Mouse (Mus musculus) left cerebral cortex, postnatal 10 days (tissue): Measurements from ENCODE around the gene Gapvd1. TPM values are rescaled to one million over a fixed set of nuclear protein-coding genes. Genes with fewer than 3 reads are reported as not detected.
A peak's percentile ranks its signal among the peaks of the same experiment; 100 is the strongest.
"Not testable (repeated sequence)": the region's sequence is repeated elsewhere in the genome, so short reads cannot be mapped to it uniquely, and the experiment has no call there.

Experiments used
- DNase-seq, 2 experiments: peaks; one replicate each; pipeline ENCODE4 v3.0.0; 2021 to 2022; ENCODE audit warnings: low spot score in 2 of 2, mixed read lengths in 1 of 2; ENCODE audit errors: extremely low spot score in 1 of 2
- intact Hi-C: fragments of 180-260 bp; cut with DNase I; formaldehyde crosslinking; loops from one replicate; pipeline ENCODE4 v1.15.1; 2025
- total RNA-seq, 2 experiments: library from RNA; stranded (reverse); gene quantifications; 2 replicates each; pipeline ENCODE4 v1.2.3; 2021

Gapvd1 gene
- total RNA-seq, 2 experiments from 2014 or later, result 109 to 115 TPM

DNA sequence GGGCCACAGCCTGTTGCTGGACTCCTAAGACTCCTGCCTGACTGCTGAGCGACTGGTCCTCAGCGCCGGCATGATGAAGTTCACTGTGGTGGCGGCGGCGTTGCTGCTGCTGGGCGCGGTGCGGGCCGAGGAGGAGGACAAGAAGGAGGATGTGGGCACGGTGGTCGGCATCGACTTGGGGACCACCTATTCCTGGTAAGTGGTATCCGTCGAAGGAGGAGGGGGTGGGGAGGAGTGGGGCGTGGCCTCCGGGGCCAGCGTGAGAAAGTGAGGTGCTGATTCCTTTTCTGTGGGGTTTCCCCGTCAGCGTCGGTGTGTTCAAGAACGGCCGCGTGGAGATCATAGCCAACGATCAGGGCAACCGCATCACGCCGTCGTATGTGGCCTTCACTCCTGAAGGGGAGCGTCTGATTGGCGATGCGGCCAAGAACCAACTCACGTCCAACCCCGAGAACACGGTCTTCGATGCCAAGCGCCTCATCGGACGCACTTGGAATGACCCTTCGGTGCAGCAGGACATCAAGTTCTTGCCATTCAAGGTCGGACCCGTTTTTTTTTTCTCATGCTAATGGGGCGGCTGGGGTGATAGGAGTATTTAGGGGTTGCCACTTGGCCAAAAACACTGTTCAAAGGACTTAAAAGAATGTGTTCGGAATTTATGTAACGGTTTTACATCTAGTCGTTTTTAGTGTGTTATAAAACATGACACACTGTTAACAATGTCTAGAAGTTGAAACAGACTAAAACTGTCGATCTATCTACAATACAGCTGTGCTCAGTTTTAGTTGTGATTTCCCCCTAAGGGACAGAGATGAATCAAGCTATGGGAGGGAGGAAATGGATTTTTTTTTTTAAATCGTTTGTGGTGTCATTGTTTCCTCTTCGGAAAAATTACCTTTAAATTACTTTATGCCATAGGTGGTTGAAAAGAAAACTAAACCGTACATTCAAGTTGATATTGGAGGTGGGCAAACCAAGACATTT lies 17.5 kb upstream of the Gapvd1 start:
- peak in 1 of 2 experiments; percentile 61 for DNase-seq
- intact Hi-C loops, result no loop called here

- peak; percentile 100 for DNase-seq
- intact Hi-C loops, result no loop called here
These were observed 16.6 kb upstream of the Gapvd1 start, which contains the start of gene Hspa5 for GRCm38 (mm10) chr2:34771368-34772226. Gene Hspa5, plus strand, starts transcription at chr2:34771970.

DNA sequence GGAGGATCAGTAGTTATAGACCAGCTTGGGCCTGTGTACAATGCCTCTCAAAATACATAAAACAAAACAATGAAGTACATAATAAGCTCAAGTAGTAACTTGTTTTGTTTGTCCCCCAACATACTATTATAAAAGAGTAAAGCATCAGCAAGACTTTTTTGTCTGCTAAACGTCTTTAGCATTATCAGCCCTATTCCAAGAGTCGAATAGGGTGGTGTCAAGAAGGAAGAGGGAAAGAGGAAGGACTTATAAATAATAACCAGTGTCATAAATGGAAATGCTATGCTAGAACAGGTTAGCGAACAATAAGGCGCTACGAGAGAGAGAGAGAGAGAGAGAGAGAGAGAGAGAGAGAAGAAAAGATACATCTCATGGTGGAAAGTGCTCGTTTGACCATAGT lies 15.9 kb upstream of the Gapvd1 start:
- intact Hi-C loops, result no loop called here
- no peak for DNase-seq

- intact Hi-C loops, result no loop called here
- DNase-seq, result no peak
These were observed 15.0 kb upstream of the Gapvd1 start for GRCm38 (mm10) chr2:34770049-34770448.

GRCm38 (mm10) chr2:34764801-34765200 lies 9.8 kb upstream of the Gapvd1 start:
- DNase-seq, result no peak
- intact Hi-C loops, result no loop called here

DNA sequence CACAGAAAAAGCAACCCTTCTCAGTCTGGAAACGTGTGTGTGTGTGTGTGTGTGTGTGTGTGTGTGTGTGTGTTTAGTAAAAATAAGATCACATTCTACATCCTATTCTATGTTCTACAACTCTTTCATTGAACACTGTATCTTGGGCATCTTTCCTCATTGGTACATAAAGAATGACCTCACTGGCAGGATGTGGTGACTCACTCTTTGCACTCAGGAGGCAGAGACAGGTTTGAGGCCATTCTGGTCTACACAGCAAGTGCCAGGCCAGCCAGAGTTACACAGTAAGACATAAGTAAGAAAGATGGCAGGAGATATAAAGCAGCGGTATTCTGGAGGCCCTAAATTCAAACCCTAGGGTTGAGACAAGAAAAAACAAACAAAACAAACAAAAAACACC lies 7.8 kb upstream of the Gapvd1 start:
- intact Hi-C loops, result no loop called here
- DNase-seq, result no peak

- intact Hi-C loops, result no loop called here
- no peak for DNase-seq
These were observed 7.1 kb upstream of the Gapvd1 start for GRCm38 (mm10) chr2:34762174-34762573.

- DNase-seq, intact Hi-C loops: not testable (repeated sequence)
These were observed 6.2 kb upstream of the Gapvd1 start for GRCm38 (mm10) chr2:34761272-34761671.

DNA sequence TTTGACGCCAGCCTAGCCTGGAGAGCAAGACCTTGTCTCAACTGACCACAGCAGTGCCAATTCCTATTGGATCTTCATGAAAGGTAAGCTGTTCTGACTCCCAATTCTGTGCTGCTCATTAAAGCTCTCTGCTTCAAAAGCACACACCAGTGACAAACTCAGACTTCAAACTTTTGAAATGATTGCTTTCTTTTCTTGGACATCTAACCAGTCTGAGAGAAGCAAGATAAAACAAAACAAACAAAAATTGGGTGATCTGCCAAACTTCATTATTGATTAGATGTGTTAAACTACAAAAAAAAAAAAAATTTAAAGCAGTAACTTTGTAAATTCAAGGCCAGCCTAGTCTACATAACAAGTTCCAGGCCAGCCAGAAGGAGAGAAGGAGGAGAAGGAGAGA lies 2.3 kb upstream of the Gapvd1 start:
- intact Hi-C loops, result no loop called here
- no peak for DNase-seq

GRCm38 (mm10) chr2:34753811-34754550 lies 1.1 kb downstream of the Gapvd1 start:
- DNase-seq, result peak; percentile 62 to 94
- intact Hi-C loops, result no loop called here

GRCm38 (mm10) chr2:34750245-34750644 lies 4.8 kb downstream of the Gapvd1 start:
- intact Hi-C loops, result no loop called here
- no peak for DNase-seq

GRCm38 (mm10) chr2:34748479-34748878 lies 6.6 kb downstream of the Gapvd1 start:
- no peak for DNase-seq
- intact Hi-C loops, result no loop called here

DNA sequence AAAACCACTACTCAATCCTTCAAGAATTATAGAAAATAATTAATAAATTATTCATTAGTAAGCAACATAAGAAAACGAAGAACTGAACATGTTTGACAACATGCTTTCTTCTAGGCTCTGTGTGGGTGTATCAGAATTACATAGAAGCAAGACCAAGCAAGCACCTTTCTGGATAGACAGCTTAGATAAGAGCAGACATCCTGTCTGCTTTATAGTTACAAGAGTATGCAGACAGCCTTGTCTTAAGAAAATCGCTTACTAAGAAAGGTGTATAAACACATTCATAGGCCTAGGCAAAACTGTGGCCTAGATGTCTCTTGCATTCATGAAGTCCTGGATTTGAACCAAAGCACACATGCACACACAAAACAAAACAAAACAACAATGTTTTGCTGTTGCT lies 9.4 kb downstream of the Gapvd1 start:
- no peak for DNase-seq
- intact Hi-C loops, result no loop called here

DNA sequence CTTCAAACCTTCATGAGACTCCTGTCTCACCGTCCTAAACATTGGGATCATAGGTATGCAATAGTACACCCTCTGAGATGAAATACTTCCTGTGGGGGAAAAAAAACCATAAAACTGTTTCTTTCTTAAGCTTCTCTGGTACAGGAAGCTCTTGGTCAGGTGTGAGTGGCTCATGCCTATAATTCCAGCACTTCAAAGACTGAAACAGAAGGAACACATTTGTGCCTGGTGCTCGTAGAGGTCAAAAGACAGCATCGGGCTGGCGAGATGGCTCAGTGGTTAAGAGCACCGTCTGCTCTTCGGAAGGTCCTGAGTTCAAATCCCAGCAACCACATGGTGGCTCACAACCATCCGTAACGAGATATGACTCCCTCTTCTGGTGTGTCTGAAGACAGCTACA lies 10.6 kb downstream of the Gapvd1 start:
- intact Hi-C loops, result no loop called here
- DNase-seq, result no peak

GRCm38 (mm10) chr2:34742675-34743074 lies 12.4 kb downstream of the Gapvd1 start:
- DNase-seq, result no peak

GRCm38 (mm10) chr2:34741390-34742159 lies 13.5 kb downstream of the Gapvd1 start:
- DNase-seq, result no peak
- intact Hi-C loops, result no loop called here

More at GRCm38 (mm10) chr2:34742675-34743074, 12.4 kb downstream of the Gapvd1 start:
- intact Hi-C loops, result no loop called here

- intact Hi-C loops, result no loop called here
- DNase-seq, result no peak
These were observed 15.2 kb downstream of the Gapvd1 start for GRCm38 (mm10) chr2:34739684-34740391.

GRCm38 (mm10) chr2:34737911-34738310 lies 17.1 kb downstream of the Gapvd1 start:
- intact Hi-C loops, result no loop called here
- DNase-seq, result no peak
